9 mouse cellular contexts compared by ENCODE assay signal in the genomic region with DNA sequence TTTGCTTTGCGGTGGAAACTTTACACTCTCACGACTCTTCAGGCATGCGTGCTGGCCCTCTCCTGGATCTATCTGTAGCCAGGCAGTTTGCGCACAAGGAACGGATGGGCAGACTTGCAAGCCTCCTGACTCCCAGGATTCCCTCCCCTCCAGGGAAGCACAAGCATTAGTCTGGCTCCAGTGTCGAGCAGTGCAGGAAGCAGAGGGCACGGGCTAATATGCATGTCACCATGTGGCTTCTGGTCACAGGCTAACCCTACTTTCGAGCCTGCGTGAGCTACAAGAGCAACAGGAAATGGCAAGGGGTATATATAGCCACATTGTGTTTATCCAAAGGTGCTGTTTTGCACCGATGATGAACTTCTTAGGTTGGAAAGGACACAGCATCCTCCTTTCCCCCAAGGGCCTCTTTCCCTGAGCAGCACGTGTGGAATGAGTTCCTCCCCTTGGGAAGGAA. TPM values are rescaled to one million over a fixed set of nuclear protein-coding genes. Genes with fewer than 3 reads are reported as not detected.
DNase-seq lines count a peak whose midpoint lies in the region; ATAC-seq and TF ChIP-seq lines count a peak whose summit lies in the region.
"Had no signal": no experiment of that assay in that cellular context is flagged by ENCODE, and none has a peak within 500 bp of the region (broad histone marks: within the 10 kb centered on the region; RNA-seq: fewer than 3 reads in every experiment).

No protein-coding gene starts in this region.

- H3K9ac ChIP-seq in heart, adult 2 months (ENCODE audit: low read depth, low read length) = peak overlapping the region; percentile 52
- H3K9ac ChIP-seq in heart, embryonic 12.5 days = no peak overlapping the region
- no peak overlapping the region; the same call in 1 of the 2 replicates for H3K9ac ChIP-seq in heart, embryonic 13.5 days

- ATAC-seq in heart, embryonic 12.5 days (ENCODE audit: insufficient number of reproducible peaks, low FRiP score) = no peak
- no peak for ATAC-seq in heart, embryonic 13.5 days (ENCODE audit: extremely low read depth, insufficient number of reproducible peaks, low FRiP score, low TSS enrichment)

- TF ChIP-seq EP300 in heart, adult 2 months (IDR thresholded peaks at IDR 0.05; ENCODE audit: insufficient read depth, low read depth, low read length) = peak; percentile 95

- WGBS in heart, adult 2 months = 33% methylated on average over 11 of the region's 11 CpGs
- WGBS in heart, embryonic 12.5 days = 57% methylated on average over 11 of the region's 11 CpGs
- WGBS in heart, embryonic 13.5 days = 52% methylated on average over 11 of the region's 11 CpGs

- H3K4me2 ChIP-seq in heart, embryonic 12.5 days = no peak overlapping the region
- no peak overlapping the region for H3K4me2 ChIP-seq in heart, embryonic 13.5 days

- H3K36me3 ChIP-seq in heart, adult 2 months (ENCODE audit: control insufficient read depth, insufficient read depth, low read length) = peaks cover 18% of the 10 kb centered on the region
- no peaks in the 10 kb centered on the region for H3K36me3 ChIP-seq in heart, embryonic 12.5 days
- H3K36me3 ChIP-seq in heart, embryonic 13.5 days = no peaks in the 10 kb centered on the region

- DNase-seq in heart, adult 2 months = peak; percentile 61 to 69
- DNase-seq in CD4-positive, CD25-positive, alpha-beta regulatory T cell, adult 2 months (ENCODE audit: low read depth, low spot score) = peak; percentile 74
- DNase-seq in kidney, postnatal 4 days = peak; percentile 24 to 57
- DNase-seq in urinary bladder, postnatal 25 days (ENCODE audit: low spot score) = no peak
- no peak for DNase-seq in layer of hippocampus, postnatal 25 days (ENCODE audit: extremely low spot score in 1 of 2, low spot score in 1 of 2)
- no peak for DNase-seq in gastrocnemius, postnatal 4 days (ENCODE audit: low spot score in 2 of 2)
- DNase-seq: cerebellum, adult 18-20 months had no signal

- H3K4me1 ChIP-seq in heart, adult 2 months (ENCODE audit: control insufficient read depth, insufficient read depth, low read length) = peaks cover 44% of the 10 kb centered on the region
- peaks cover 51% of the 10 kb centered on the region for H3K4me1 ChIP-seq in heart, embryonic 12.5 days (replicated peaks)
- peaks cover 45% of the 10 kb centered on the region for H3K4me1 ChIP-seq in heart, embryonic 13.5 days

- peak; percentile 31 for TF ChIP-seq POLR2A in heart, adult 2 months (IDR thresholded peaks at IDR 0.05; ENCODE audit: insufficient read depth, low read depth, low read length)

- no peak overlapping the region for H3K4me3 ChIP-seq in heart, adult 2 months
- H3K4me3 ChIP-seq in heart, embryonic 12.5 days = no peak overlapping the region
- no peak overlapping the region for H3K4me3 ChIP-seq in heart, embryonic 13.5 days

- TF ChIP-seq CTCF in heart, adult 2 months (IDR thresholded peaks at IDR 0.05) = no peak

- no peaks in the 10 kb centered on the region for H3K27me3 ChIP-seq in heart, adult 2 months (ENCODE audit: control insufficient read depth, insufficient read depth, low read length)
- H3K27me3 ChIP-seq in heart, embryonic 12.5 days (replicated peaks) = no peaks in the 10 kb centered on the region
- H3K27me3 ChIP-seq in heart, embryonic 13.5 days (replicated peaks) = peaks cover 4% of the 10 kb centered on the region; the same call in 1 of the 2 replicates

- no peaks in the 10 kb centered on the region for H3K79me2 ChIP-seq in heart, adult 2 months (replicated peaks; ENCODE audit: control insufficient read depth, insufficient read depth, low read length)

- H3K9me3 ChIP-seq in heart, embryonic 12.5 days (replicated peaks) = no peaks in the 10 kb centered on the region
- H3K9me3 ChIP-seq in heart, embryonic 13.5 days = no peaks in the 10 kb centered on the region

- H3K27ac ChIP-seq in heart, adult 2 months = peak overlapping the region; percentile 75
- no peak overlapping the region for H3K27ac ChIP-seq in heart, embryonic 12.5 days (ENCODE audit: poor library complexity, severe bottlenecking)
- H3K27ac ChIP-seq in heart, embryonic 13.5 days (replicated peaks) = peak overlapping the region; percentile 65; the same call in 1 of the 2 replicates

- intact Hi-C loops in heart, adult 2 months (cut with DNase I) = loop anchor here (1.0 to 5.0 kb wide), 2 partner anchors 37 to 47 kb away; no protein-coding TSS in a partner anchor

RNA-seq across cellular contexts. Expression of a gene that starts 38.6 kb away (rescaled TPM):
- total RNA-seq in heart, adult 2 months (2021) = 10 to 100 TPM; 23.5 to 28.2 TPM
- 14.9 and 17.4 TPM in 2 replicates for polyA plus RNA-seq in heart, adult 2 months (2012; rRNA removed)
- 20.1 and 20.2 TPM in 2 replicates for polyA plus RNA-seq in heart, embryonic 12.5 days (2016; fragmentation: Nextera tagmentation; extraction: Ambion mirVana)
- polyA plus RNA-seq in heart, embryonic 13.5 days (2015; fragmentation: Nextera tagmentation; extraction: Ambion mirVana) = 18.3 and 18.6 TPM in 2 replicates
- 1 to 10 TPM; 4.6 to 5.3 TPM for total RNA-seq in layer of hippocampus, postnatal 25 days (2021)
- total RNA-seq in gastrocnemius, postnatal 4 days (2021) = 10 to 100 TPM; 22.3 to 27.9 TPM

Comparison
In these comparisons a context has a peak if more than half of its experiments do, and no peak if none do; other contexts are left out.
1. DNase-seq: peak in heart, adult 2 months (2 of 2), CD4-positive, CD25-positive, alpha-beta regulatory T cell, adult 2 months (single experiment) and kidney, postnatal 4 days (2 of 2); none in urinary bladder, postnatal 25 days (single experiment), layer of hippocampus, postnatal 25 days (0 of 2) and gastrocnemius, postnatal 4 days (0 of 2).